Mouse (Mus musculus) bone marrow macrophage, adult 2 months (primary cell): ENCODE measurements around the gene Galnt6.

Experiments
- CTCF ChIP-seq: IDR thresholded peaks from 2 replicates; pipeline ENCODE4 v1.5.1; 2012; ENCODE audit warnings: low read depth, mild to moderate bottlenecking, low read length, moderate library complexity
- POLR2A ChIP-seq: IDR thresholded peaks from 2 replicates; pipeline ENCODE4 v1.6.1; 2012; ENCODE audit warnings: mild to moderate bottlenecking, low read depth, low read length, borderline replicate concordance

DNA sequence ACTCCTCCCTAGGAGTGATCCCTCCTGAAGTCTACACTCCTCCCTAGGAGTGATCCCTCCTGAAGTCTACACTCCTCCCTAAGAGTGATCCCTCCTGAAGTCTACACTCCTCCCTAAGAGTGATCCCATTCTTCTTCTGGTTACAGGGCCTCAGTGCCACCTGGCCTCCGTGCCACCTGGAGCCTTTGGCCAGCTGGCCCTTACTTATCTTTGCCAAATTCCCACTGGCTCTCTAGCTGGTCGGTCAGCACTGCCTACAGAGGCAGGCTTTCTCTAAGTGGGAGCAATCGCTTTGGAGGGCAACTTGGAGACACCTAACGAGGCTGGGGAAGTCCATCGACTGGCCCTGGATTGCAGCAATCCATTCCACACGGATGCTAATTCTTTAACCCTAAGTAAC is 83.0 kb downstream of the Galnt6 start:
- TF ChIP-seq CTCF (no peak), POLR2A (no peak)
